Mouse (Mus musculus): ENCODE measurements around the gene Nsmce1. TPM values are rescaled to one million over a fixed set of nuclear protein-coding genes. Genes with fewer than 3 reads are reported as not detected.

The Nsmce1 gene
- polyA plus RNA-seq, 1 experiment from 2014 or later: 130 TPM

DNA sequence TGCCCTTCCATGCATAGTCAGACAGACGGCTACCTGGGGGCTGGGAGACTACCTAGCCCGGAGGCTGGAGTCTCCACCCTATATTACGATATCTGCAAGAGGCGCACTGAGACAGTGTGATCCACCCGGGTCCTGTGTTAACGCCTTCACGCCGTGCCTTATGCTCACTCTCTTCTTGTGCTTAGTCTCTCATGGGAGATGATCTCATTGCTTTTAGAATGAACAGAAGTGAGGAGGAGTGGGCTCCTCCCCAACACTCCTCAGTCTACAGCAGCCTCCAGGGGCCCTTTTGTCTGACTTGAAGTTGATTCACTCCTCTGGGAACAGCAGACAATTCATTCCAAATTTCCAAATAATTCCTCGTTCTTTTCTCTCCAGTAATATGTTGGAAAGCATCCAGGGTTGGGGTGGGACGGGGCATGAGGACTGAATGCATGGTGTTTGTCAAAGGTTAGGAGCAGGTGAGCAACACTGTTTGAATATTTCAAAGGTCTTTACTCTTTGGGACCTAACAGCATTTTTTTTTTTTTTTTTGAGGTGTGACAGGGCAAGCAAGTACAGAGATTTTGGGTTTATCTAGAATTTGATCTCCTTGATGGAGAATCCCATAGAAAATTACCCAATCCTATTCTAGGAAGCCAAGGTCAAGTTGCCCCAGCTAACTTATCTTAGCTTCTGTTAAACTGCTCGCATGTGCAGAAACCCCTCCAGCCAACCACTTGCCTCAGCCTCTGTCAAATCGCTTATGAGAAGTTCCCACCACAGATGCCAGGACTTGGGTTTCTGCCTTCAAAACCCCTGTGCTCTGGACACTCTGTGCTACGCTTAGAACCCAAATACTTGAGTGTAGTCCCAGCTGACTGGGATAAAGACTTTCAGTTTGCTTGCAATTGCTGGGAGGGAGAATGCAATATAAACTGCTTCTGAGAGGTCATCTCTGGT lies 8.8 kb upstream of the Nsmce1 start:
- H3K4me3 ChIP-seq (ENCODE audit: low read depth, low read length): no peak overlapping the region
- WGBS: 84% methylated on average over 13 of the region's 13 CpGs
- no peak overlapping the region for H3K9ac ChIP-seq (ENCODE audit: low read depth, low read length)
- no peak overlapping the region for H3K27ac ChIP-seq (ENCODE audit: low read depth, low read length)
- H3K4me2 ChIP-seq (replicated peaks; ENCODE audit: low read depth, low read length): no peak overlapping the region
- H3K27me3 ChIP-seq (ENCODE audit: control insufficient read depth, insufficient read depth, low read length): no peaks in the 10 kb centered on the region
- no peaks in the 10 kb centered on the region for H3K9me3 ChIP-seq (ENCODE audit: control insufficient read depth, low read length)
- H3K36me3 ChIP-seq (ENCODE audit: control insufficient read depth, insufficient read depth, low read length): no peaks in the 10 kb centered on the region
- no peaks in the 10 kb centered on the region for H3K4me1 ChIP-seq (replicated peaks; ENCODE audit: control insufficient read depth, insufficient read depth, low read length)
- ATAC-seq (ENCODE audit: low FRiP score) (no peak), DNase-seq (ENCODE audit: low spot score) (no peak)

- no peaks in the 10 kb centered on the region for H3K4me1 ChIP-seq (replicated peaks; ENCODE audit: control insufficient read depth, insufficient read depth, low read length)
- no peaks in the 10 kb centered on the region for H3K27me3 ChIP-seq (ENCODE audit: control insufficient read depth, insufficient read depth, low read length)
- no peak overlapping the region for H3K4me2 ChIP-seq (replicated peaks; ENCODE audit: low read depth, low read length)
- no peaks in the 10 kb centered on the region for H3K36me3 ChIP-seq (ENCODE audit: control insufficient read depth, insufficient read depth, low read length)
- no peak overlapping the region for H3K27ac ChIP-seq (ENCODE audit: low read depth, low read length)
- DNase-seq (ENCODE audit: low spot score) (no peak), ATAC-seq (ENCODE audit: low FRiP score) (no peak)
- H3K9me3 ChIP-seq (ENCODE audit: control insufficient read depth, low read length): no peaks in the 10 kb centered on the region
- no peak overlapping the region for H3K4me3 ChIP-seq (ENCODE audit: low read depth, low read length)
- H3K9ac ChIP-seq (ENCODE audit: low read depth, low read length): no peak overlapping the region
- WGBS: 84% methylated on average over 6 of the region's 6 CpGs
These were observed 4.6 kb upstream of the Nsmce1 start for GRCm38 (mm10) chr7:125495864-125496440.

DNA sequence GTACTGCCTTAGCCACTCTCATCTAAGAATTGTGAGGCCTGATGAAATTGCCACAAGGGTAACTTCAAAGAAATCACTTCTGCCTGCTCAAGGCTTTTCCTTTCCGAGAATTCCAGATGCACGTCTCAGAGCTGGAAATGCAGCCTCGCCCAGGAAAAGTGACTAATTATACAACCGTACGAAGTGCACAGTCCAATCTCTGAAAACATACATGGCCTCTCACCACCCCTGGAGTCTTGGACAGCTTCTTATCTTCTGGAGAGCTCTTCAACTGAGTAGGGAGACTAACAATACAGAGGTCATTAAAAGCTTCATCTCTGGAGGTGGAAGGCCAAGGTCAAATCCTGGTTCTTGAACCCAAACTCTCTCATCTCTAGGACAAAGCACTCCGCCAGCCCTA lies 1.2 kb upstream of the Nsmce1 start:
- H3K4me2 ChIP-seq (replicated peaks; ENCODE audit: low read depth, low read length): no peak overlapping the region
- ATAC-seq (ENCODE audit: low FRiP score): no peak
- no peaks in the 10 kb centered on the region for H3K27me3 ChIP-seq (ENCODE audit: control insufficient read depth, insufficient read depth, low read length)
- H3K9ac ChIP-seq (ENCODE audit: low read depth, low read length): no peak overlapping the region
- no peaks in the 10 kb centered on the region for H3K36me3 ChIP-seq (ENCODE audit: control insufficient read depth, insufficient read depth, low read length)
- H3K4me1 ChIP-seq (replicated peaks; ENCODE audit: control insufficient read depth, insufficient read depth, low read length): no peaks in the 10 kb centered on the region
- H3K9me3 ChIP-seq (ENCODE audit: control insufficient read depth, low read length): no peaks in the 10 kb centered on the region
- WGBS: 91% methylated on average over 6 of the region's 6 CpGs
- DNase-seq (ENCODE audit: low spot score): no peak
- no peak overlapping the region for H3K4me3 ChIP-seq (ENCODE audit: low read depth, low read length)
- H3K27ac ChIP-seq (ENCODE audit: low read depth, low read length): no peak overlapping the region

GRCm38 (mm10) chr7:125491760-125492159 lies 364 bp upstream of the Nsmce1 start:
- Histone ChIP-seq H3K9ac (ENCODE audit: low read depth, low read length) (peak overlapping the region; percentile 79), H3K27me3 (ENCODE audit: control insufficient read depth, insufficient read depth, low read length) (no peaks in the 10 kb centered on the region), H3K9me3 (ENCODE audit: control insufficient read depth, low read length) (no peaks in the 10 kb centered on the region), H3K36me3 (ENCODE audit: control insufficient read depth, insufficient read depth, low read length) (no peaks in the 10 kb centered on the region), H3K4me1 (replicated peaks; ENCODE audit: control insufficient read depth, insufficient read depth, low read length) (no peaks in the 10 kb centered on the region), H3K4me2 (replicated peaks; ENCODE audit: low read depth, low read length) (peak overlapping the region; percentile 60), H3K27ac (ENCODE audit: low read depth, low read length) (peak overlapping the region; percentile 73), H3K4me3 (ENCODE audit: low read depth, low read length) (peak overlapping the region; percentile 58)
- DNase-seq (ENCODE audit: low spot score): no peak
- 31% methylated on average over 12 of the region's 12 CpGs for WGBS
- ATAC-seq (ENCODE audit: low FRiP score): peak; percentile 28; the same call in 1 of the 2 replicates

GRCm38 (mm10) chr7:125489636-125490035 lies 1.8 kb downstream of the Nsmce1 start:
- DNase-seq (ENCODE audit: low spot score) (no peak), ATAC-seq (ENCODE audit: low FRiP score) (no peak)
- Histone ChIP-seq H3K27ac (ENCODE audit: low read depth, low read length) (no peak overlapping the region), H3K9ac (ENCODE audit: low read depth, low read length) (no peak overlapping the region), H3K9me3 (ENCODE audit: control insufficient read depth, low read length) (no peaks in the 10 kb centered on the region), H3K4me3 (ENCODE audit: low read depth, low read length) (no peak overlapping the region), H3K4me2 (replicated peaks; ENCODE audit: low read depth, low read length) (no peak overlapping the region), H3K36me3 (ENCODE audit: control insufficient read depth, insufficient read depth, low read length) (no peaks in the 10 kb centered on the region), H3K27me3 (ENCODE audit: control insufficient read depth, insufficient read depth, low read length) (no peaks in the 10 kb centered on the region), H3K4me1 (replicated peaks; ENCODE audit: control insufficient read depth, insufficient read depth, low read length) (no peaks in the 10 kb centered on the region)
- WGBS: 90% methylated on average over 2 of the region's 2 CpGs

GRCm38 (mm10) chr7:125488706-125489105 lies 2.7 kb downstream of the Nsmce1 start:
- H3K27me3 ChIP-seq (ENCODE audit: control insufficient read depth, insufficient read depth, low read length): no peaks in the 10 kb centered on the region
- no peaks in the 10 kb centered on the region for H3K36me3 ChIP-seq (ENCODE audit: control insufficient read depth, insufficient read depth, low read length)
- WGBS: 81% methylated on average over 6 of the region's 6 CpGs
- no peaks in the 10 kb centered on the region for H3K9me3 ChIP-seq (ENCODE audit: control insufficient read depth, low read length)
- ATAC-seq (ENCODE audit: low FRiP score) (no peak), DNase-seq (ENCODE audit: low spot score) (no peak)
- H3K4me1 ChIP-seq (replicated peaks; ENCODE audit: control insufficient read depth, insufficient read depth, low read length): no peaks in the 10 kb centered on the region
- no peak overlapping the region for H3K4me2 ChIP-seq (replicated peaks; ENCODE audit: low read depth, low read length)
- no peak overlapping the region for H3K27ac ChIP-seq (ENCODE audit: low read depth, low read length)
- no peak overlapping the region for H3K4me3 ChIP-seq (ENCODE audit: low read depth, low read length)
- H3K9ac ChIP-seq (ENCODE audit: low read depth, low read length): no peak overlapping the region

DNA sequence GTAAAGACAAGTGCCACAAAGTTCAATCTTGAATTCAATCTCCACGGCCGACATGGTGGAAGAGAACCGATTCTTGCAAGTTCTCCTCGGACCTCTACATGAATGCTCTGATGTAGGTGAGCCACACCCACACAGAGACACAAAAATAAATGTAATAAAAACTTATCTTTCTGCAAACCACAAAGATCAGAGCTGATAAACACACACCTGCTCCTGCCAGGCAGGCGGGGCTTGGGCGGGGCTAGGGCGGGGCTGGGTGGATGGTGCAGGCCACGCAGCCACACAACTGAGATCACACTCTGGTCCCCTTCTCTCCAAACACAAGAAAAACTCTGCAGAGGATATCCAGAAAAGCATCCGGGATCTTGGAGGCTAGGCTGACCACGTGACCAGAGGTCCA lies 4.3 kb downstream of the Nsmce1 start:
- Histone ChIP-seq H3K9me3 (ENCODE audit: control insufficient read depth, low read length) (no peaks in the 10 kb centered on the region), H3K27ac (ENCODE audit: low read depth, low read length) (no peak overlapping the region), H3K4me2 (replicated peaks; ENCODE audit: low read depth, low read length) (no peak overlapping the region), H3K9ac (ENCODE audit: low read depth, low read length) (no peak overlapping the region), H3K36me3 (ENCODE audit: control insufficient read depth, insufficient read depth, low read length) (no peaks in the 10 kb centered on the region), H3K27me3 (ENCODE audit: control insufficient read depth, insufficient read depth, low read length) (no peaks in the 10 kb centered on the region), H3K4me1 (replicated peaks; ENCODE audit: control insufficient read depth, insufficient read depth, low read length) (no peaks in the 10 kb centered on the region), H3K4me3 (ENCODE audit: low read depth, low read length) (no peak overlapping the region)
- 94% methylated on average over 10 of the region's 10 CpGs for WGBS
- ATAC-seq (ENCODE audit: low FRiP score) (no peak), DNase-seq (ENCODE audit: low spot score) (no peak)

- Histone ChIP-seq H3K36me3 (ENCODE audit: control insufficient read depth, insufficient read depth, low read length) (no peaks in the 10 kb centered on the region), H3K4me2 (replicated peaks; ENCODE audit: low read depth, low read length) (no peak overlapping the region), H3K9ac (ENCODE audit: low read depth, low read length) (no peak overlapping the region), H3K4me3 (ENCODE audit: low read depth, low read length) (no peak overlapping the region), H3K27ac (ENCODE audit: low read depth, low read length) (no peak overlapping the region), H3K27me3 (ENCODE audit: control insufficient read depth, insufficient read depth, low read length) (no peaks in the 10 kb centered on the region), H3K9me3 (ENCODE audit: control insufficient read depth, low read length) (no peaks in the 10 kb centered on the region), H3K4me1 (replicated peaks; ENCODE audit: control insufficient read depth, insufficient read depth, low read length) (no peaks in the 10 kb centered on the region)
- DNase-seq (ENCODE audit: low spot score) (no peak), ATAC-seq (ENCODE audit: low FRiP score) (no peak)
- WGBS: 93% methylated on average over 16 of the region's 16 CpGs
These were observed 5.2 kb downstream of the Nsmce1 start for GRCm38 (mm10) chr7:125486121-125486630.
